Mouse (Mus musculus) testis, adult 2 months (tissue): ENCODE results near the gene Sergef.

Experiments
- CTCF ChIP-seq: fragments of 200-500 bp; IDR thresholded peaks from 2 replicates; pipeline ENCODE4 v1.5.1; 2012; ENCODE audit warnings: low read depth, mild to moderate bottlenecking, inconsistent platforms, low read length, moderate library complexity; ENCODE audit not compliant: control insufficient read depth, insufficient read depth, insufficient replicate concordance
- POLR2A ChIP-seq: fragments of 200-500 bp; IDR thresholded peaks from 2 replicates; pipeline ENCODE4 v1.6.1; 2012; ENCODE audit warnings: low read depth, mild to moderate bottlenecking, inconsistent platforms, low read length, moderate library complexity; ENCODE audit not compliant: control insufficient read depth

DNA sequence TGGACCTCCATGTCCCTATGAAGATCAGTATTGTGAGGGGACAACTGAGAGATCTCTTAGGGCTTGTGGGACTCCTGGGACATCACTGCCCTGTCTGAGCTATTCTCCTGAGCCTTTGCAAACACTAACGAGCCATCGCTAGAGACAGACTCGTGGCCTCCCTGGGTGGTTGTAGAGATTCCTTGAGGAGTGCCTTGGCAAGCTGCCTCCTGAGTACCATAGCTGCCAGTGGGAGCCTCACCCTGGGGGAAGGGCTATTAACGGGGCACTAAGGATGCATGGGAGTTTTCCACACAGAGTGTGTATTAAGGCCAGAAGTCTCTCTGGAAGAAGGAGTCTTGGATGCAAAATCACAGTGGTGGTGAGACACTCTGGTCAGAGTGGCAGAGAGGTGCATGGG lies 214.6 kb downstream of the Sergef start:
- TF ChIP-seq CTCF (no peak), POLR2A (no peak)
